Mouse (Mus musculus): ENCODE measurements around the gene Bok. TPM values are rescaled to one million over a fixed set of nuclear protein-coding genes. Genes with fewer than 3 reads are reported as not detected.

The Bok gene
- polyA plus RNA-seq, 1 experiment from 2014 or later = 48.2 TPM

GRCm38 (mm10) chr1:93667760-93668400 lies 17.6 kb upstream of the Bok start:
- H3K4me2 ChIP-seq = no peak overlapping the region
- WGBS = 29% methylated on average over 13 of the region's 13 CpGs
- H3K9ac ChIP-seq = no peak overlapping the region
- ATAC-seq (ENCODE audit: insufficient number of reproducible peaks, insufficient read depth, low FRiP score, low TSS enrichment, low read depth) = peak; percentile 40; the same call in 1 of the 2 replicates
- H3K4me3 ChIP-seq = no peak overlapping the region
- H3K27me3 ChIP-seq = no peaks in the 10 kb centered on the region
- H3K4me1 ChIP-seq = peaks cover 13% of the 10 kb centered on the region
- H3K36me3 ChIP-seq = no peaks in the 10 kb centered on the region
- no peak overlapping the region for H3K27ac ChIP-seq
- H3K9me3 ChIP-seq = no peaks in the 10 kb centered on the region

DNA sequence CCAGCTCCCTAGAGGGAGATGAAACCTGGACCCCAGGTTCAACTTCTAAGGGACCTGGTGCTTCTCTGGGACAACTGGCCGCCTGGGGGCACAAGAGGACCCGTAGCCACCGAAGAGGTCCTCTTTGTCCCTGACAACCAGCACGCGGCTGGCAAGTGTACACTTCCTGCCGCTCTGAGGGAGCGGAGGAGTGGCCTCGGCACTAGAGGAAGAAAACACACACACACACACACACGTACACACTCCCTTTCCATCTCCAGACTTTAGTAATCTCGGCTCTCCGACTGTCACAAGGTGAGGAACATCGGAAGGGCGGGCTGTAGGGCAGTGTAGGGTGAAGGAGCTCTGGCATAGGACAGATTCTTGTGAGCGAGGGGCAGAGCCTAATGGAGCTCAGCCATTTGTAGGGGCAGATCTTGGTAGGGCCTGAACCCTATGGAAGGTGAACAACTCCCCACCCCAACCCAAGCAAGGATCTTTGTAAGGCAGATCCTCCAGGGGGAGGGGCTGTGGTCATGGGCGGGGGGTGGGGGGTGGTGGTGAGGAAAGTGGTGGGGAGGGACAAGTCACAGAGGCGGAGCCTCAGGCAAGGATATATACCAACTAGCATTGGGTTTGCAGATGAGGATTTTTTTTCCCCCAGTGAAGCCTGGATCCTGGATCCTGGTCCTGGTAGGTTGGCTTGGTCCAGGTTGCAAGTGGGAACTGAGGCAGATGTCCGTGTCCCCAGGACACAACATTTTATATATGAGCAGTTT lies 16.5 kb upstream of the Bok start:
- Histone ChIP-seq H3K9ac (peak overlapping the region; percentile 62), H3K9me3 (no peaks in the 10 kb centered on the region), H3K36me3 (no peaks in the 10 kb centered on the region), H3K27me3 (no peaks in the 10 kb centered on the region), H3K4me2 (peak overlapping the region; percentile 62), H3K4me3 (peak overlapping the region; percentile 36), H3K4me1 (peaks cover 13% of the 10 kb centered on the region), H3K27ac (peak overlapping the region; percentile 13; the same call in 1 of the 2 replicates)
- ATAC-seq (ENCODE audit: insufficient number of reproducible peaks, insufficient read depth, low FRiP score, low TSS enrichment, low read depth) = peak; percentile 63; the same call in 1 of the 2 replicates
- 15% methylated on average over 17 of the region's 17 CpGs for WGBS

DNA sequence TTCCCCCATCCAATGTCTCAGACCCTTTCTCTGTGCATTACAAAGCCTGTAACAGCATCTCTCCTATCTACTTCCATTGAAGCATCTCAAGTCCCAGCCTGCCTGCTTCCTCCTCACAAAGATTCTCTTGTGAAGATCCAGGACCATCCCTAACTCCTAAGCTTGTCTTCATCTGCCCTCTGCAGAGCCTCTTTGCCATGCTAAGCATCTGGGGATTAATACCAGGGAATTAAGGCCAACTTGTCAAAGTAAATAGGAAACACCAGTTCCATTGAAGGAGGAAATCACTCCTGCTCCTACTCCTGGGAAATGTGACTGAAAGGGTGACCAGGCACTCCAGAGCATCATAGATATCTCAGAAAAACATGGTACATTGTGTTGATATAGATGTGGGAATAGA lies 15.5 kb upstream of the Bok start:
- no peak overlapping the region for H3K9ac ChIP-seq
- H3K27me3 ChIP-seq = no peaks in the 10 kb centered on the region
- no peak overlapping the region for H3K4me2 ChIP-seq
- H3K9me3 ChIP-seq = no peaks in the 10 kb centered on the region
- H3K27ac ChIP-seq = no peak overlapping the region
- H3K4me1 ChIP-seq = peaks cover 13% of the 10 kb centered on the region
- no peak for ATAC-seq (ENCODE audit: insufficient number of reproducible peaks, insufficient read depth, low FRiP score, low TSS enrichment, low read depth)
- no peaks in the 10 kb centered on the region for H3K36me3 ChIP-seq
- H3K4me3 ChIP-seq = no peak overlapping the region

DNA sequence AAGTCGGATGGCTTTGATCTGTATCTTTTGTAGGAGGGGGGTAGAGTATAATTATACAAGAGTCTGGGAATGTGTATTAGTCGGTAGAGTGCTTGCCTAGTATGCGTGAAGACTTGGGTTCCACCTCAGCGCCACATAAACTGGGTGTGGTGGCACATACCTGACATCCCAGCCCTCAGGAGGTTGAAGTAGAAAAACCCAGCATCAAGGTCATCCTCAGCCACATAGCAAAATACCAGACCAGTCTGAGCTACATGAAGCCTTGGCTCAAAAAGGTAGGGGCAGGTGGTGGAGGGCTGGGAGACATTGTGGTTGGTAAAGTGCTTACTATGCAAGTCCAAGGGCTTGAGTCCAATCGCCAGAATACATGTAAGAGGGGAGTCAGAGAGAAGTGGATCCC lies 12.8 kb upstream of the Bok start:
- peaks cover 13% of the 10 kb centered on the region for H3K4me1 ChIP-seq
- no peak overlapping the region for H3K4me2 ChIP-seq
- no peaks in the 10 kb centered on the region for H3K27me3 ChIP-seq
- H3K36me3 ChIP-seq = no peaks in the 10 kb centered on the region
- no peaks in the 10 kb centered on the region for H3K9me3 ChIP-seq
- ATAC-seq (ENCODE audit: insufficient number of reproducible peaks, insufficient read depth, low FRiP score, low TSS enrichment, low read depth) = no peak
- WGBS = 79% methylated on average over 5 of the region's 5 CpGs
- H3K27ac ChIP-seq = no peak overlapping the region
- H3K9ac ChIP-seq = no peak overlapping the region
- no peak overlapping the region for H3K4me3 ChIP-seq

DNA sequence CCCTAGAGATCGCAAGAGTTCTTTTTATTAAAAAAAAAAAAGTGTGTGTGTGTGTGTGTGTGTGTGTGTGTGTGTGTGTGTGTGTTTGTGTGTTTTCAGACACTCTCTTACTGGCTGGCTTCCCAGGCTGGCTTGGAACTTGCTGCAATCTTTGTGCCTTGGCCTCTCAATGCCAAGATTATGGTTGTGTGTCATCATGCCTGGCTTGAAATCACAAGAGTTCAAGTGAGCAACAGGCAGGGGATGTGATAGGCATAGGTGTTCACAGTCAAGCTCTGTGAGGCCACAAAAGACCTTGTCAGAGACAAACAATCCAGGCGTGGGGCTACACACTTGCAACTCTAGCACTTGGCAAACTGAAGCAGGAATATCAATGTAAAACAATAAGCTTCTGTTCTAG lies 7.1 kb upstream of the Bok start:
- no peaks in the 10 kb centered on the region for H3K4me1 ChIP-seq
- ATAC-seq (ENCODE audit: insufficient number of reproducible peaks, insufficient read depth, low FRiP score, low TSS enrichment, low read depth) = no peak
- H3K27ac ChIP-seq = no peak overlapping the region
- H3K9me3 ChIP-seq = no peaks in the 10 kb centered on the region; the same call in 1 of the 2 replicates
- no peaks in the 10 kb centered on the region for H3K27me3 ChIP-seq
- H3K4me2 ChIP-seq = no peak overlapping the region
- WGBS = 68% methylated on average over 2 of the region's 2 CpGs
- H3K36me3 ChIP-seq = no peaks in the 10 kb centered on the region
- no peak overlapping the region for H3K4me3 ChIP-seq
- no peak overlapping the region for H3K9ac ChIP-seq

DNA sequence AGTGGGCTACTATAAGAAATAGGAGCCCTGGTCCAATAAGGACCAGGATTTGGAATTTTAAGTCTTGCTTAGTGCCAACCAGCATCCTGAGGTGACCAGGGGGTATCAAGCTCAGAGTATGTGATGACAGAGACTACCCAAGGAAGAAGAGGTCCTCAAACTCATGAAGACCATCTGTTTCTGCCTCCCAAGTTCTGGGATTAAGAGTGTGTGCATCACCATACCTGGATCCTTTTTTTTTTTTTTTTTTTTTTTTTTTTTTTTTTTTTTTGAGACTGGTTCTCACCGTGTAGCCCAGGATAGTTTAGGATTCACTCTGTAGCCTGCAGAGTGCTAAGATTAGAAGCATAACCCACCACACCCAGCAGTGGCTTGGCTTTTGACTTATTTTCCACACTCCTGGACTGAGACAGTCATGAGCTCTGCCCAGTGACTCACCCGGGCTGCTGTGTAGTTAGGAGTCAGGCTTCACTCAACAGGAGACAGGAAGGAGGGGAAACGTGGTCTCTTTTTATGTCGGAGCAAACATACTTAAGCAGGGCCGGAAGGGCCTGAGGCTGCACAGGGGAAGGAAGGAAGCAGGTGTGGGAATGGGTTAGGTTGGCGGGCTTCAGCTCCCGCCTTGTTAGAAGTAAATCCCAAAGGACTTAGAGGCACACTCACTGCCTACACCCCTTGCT lies 5.4 kb upstream of the Bok start:
- Histone ChIP-seq H3K4me1 (peaks cover under 1% of the 10 kb centered on the region; the same call in 1 of the 2 replicates), H3K9me3 (no peaks in the 10 kb centered on the region; the same call in 1 of the 2 replicates), H3K36me3 (no peaks in the 10 kb centered on the region), H3K27ac (no peak overlapping the region), H3K9ac (no peak overlapping the region), H3K27me3 (no peaks in the 10 kb centered on the region), H3K4me2 (no peak overlapping the region), H3K4me3 (no peak overlapping the region)
- WGBS = 52% methylated on average over 7 of the region's 7 CpGs
- ATAC-seq (ENCODE audit: insufficient number of reproducible peaks, insufficient read depth, low FRiP score, low TSS enrichment, low read depth) = no peak

- 3% methylated on average over 51 of the region's 51 CpGs for WGBS
- H3K4me1 ChIP-seq = peaks cover 14% of the 10 kb centered on the region
- H3K27ac ChIP-seq = peak overlapping the region; percentile 55; the same call in 1 of the 2 replicates
- peak overlapping the region; percentile 79 for H3K9ac ChIP-seq
- no peaks in the 10 kb centered on the region for H3K36me3 ChIP-seq
- no peaks in the 10 kb centered on the region; the same call in 1 of the 2 replicates for H3K9me3 ChIP-seq
- H3K4me2 ChIP-seq = peak overlapping the region; percentile 96
- ATAC-seq (ENCODE audit: insufficient number of reproducible peaks, insufficient read depth, low FRiP score, low TSS enrichment, low read depth) = peak; percentile 81
- peak overlapping the region; percentile 61 for H3K4me3 ChIP-seq
- H3K27me3 ChIP-seq = peaks cover 3% of the 10 kb centered on the region; the same call in 1 of the 2 replicates
These were observed 943 bp downstream of the Bok start for GRCm38 (mm10) chr1:93686245-93686960.

DNA sequence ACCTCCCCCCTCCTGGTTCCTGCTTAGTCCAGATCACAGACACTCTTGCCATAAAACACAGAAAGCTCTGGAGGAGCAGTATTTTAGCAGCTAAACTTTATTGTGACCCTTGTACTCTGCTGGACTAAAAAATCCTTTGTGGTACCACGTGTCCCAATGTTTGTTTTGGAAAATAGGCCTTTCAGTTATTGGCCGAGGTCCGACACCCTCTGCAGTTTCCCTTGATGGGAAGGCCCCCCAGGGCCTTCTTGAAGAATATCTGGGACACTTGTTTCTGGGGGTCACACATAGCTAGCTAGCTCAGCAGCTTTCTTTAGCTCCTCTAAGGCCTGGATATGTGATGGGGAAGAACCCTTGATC lies 1.5 kb downstream of the Bok start:
- Histone ChIP-seq H3K27ac (peak overlapping the region; percentile 55; the same call in 1 of the 2 replicates), H3K27me3 (peaks cover 3% of the 10 kb centered on the region; the same call in 1 of the 2 replicates), H3K36me3 (no peaks in the 10 kb centered on the region), H3K9ac (peak overlapping the region; percentile 79), H3K4me1 (peaks cover 14% of the 10 kb centered on the region), H3K4me2 (peak overlapping the region; percentile 96), H3K4me3 (peak overlapping the region; percentile 61), H3K9me3 (no peaks in the 10 kb centered on the region; the same call in 1 of the 2 replicates)
- no peak for ATAC-seq (ENCODE audit: insufficient number of reproducible peaks, insufficient read depth, low FRiP score, low TSS enrichment, low read depth)
- 55% methylated on average over 3 of the region's 3 CpGs for WGBS

DNA sequence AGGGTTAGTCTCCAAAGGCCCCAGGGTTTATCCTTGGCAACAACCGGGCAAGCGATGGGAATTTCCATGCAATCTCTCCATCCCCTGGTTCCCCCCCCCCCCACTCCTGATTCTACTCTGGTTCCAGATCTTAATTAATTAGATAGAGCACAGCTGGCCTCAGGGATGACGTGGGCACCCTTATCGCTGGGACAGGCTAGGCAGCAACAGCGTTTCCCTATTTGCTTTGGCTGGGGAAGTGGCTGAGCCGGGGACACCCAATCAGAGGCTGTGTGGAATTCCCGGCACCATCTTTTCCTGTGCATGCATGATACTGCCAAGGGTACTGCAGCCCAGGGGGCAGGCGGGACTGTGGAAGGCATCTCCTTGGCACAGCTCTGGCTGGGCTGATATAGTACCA lies 2.7 kb downstream of the Bok start:
- ATAC-seq (ENCODE audit: insufficient number of reproducible peaks, insufficient read depth, low FRiP score, low TSS enrichment, low read depth) = no peak
- no peak overlapping the region for H3K27ac ChIP-seq
- H3K27me3 ChIP-seq = peaks cover 3% of the 10 kb centered on the region; the same call in 1 of the 2 replicates
- H3K4me2 ChIP-seq = no peak overlapping the region
- H3K4me1 ChIP-seq = peaks cover 14% of the 10 kb centered on the region
- H3K9me3 ChIP-seq = no peaks in the 10 kb centered on the region
- no peak overlapping the region for H3K4me3 ChIP-seq
- WGBS = 83% methylated on average over 8 of the region's 8 CpGs
- no peak overlapping the region for H3K9ac ChIP-seq
- no peaks in the 10 kb centered on the region for H3K36me3 ChIP-seq

DNA sequence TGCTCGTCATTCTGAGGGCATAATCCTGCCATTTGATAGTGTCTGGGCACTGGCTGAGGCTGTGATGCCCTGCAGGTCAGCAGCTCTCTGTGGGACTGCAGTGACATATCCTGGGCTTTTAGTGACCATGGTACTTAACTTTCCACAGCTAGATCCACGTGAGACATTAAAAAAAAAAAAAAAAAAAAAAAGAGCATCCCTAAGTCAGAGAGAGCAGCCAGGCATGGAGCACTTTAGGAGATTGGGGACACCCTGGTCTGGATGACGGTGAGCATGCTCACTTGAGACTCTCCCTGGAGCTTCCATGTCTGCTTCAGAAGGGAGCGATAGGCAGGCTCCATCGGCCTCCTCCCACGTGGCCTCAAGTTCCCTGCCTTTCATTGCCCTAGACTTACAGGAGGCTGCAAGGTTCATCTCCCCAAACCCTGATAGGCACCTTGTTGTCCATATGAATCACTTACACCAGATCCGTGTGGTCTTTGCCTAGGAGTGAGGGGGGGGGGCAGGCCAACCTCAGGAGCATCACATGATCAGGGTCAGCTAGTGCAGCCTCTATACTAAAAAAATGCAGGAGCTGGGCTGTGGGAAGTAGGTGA lies 4.5 kb downstream of the Bok start:
- Histone ChIP-seq H3K9me3 (no peaks in the 10 kb centered on the region), H3K27ac (no peak overlapping the region), H3K4me2 (no peak overlapping the region), H3K4me3 (no peak overlapping the region), H3K27me3 (peaks cover 3% of the 10 kb centered on the region; the same call in 1 of the 2 replicates), H3K36me3 (peaks cover 5% of the 10 kb centered on the region), H3K9ac (no peak overlapping the region), H3K4me1 (peaks cover 13% of the 10 kb centered on the region)
- ATAC-seq (ENCODE audit: insufficient number of reproducible peaks, insufficient read depth, low FRiP score, low TSS enrichment, low read depth) = no peak
- 85% methylated on average over 7 of the region's 7 CpGs for WGBS

DNA sequence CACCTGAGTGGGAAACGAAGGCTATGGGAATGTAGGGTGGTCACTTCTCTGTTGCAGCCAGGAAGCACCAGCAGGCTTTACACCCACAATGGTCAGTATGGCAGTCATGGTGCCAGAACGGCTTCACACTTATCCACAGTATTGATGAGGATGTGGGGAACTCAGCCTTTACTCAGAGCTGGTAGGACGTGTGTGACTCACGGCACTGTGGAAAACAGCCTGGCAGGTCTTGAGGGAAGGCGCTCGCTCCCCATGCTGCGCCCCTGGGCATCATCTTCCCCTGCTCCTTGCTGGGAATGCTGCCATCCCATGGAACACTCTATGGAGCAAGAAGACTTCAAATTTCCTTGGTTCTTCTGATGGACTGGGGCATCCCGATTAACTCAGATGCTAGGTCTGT lies 5.6 kb downstream of the Bok start:
- WGBS = 86% methylated on average over 8 of the region's 8 CpGs

More for the DNA sequence above, 5.6 kb downstream of the Bok start:
- no peak overlapping the region for H3K4me3 ChIP-seq
- no peak overlapping the region for H3K9ac ChIP-seq
- peaks cover 8% of the 10 kb centered on the region for H3K4me1 ChIP-seq
- no peaks in the 10 kb centered on the region for H3K9me3 ChIP-seq
- H3K27me3 ChIP-seq = peaks cover 3% of the 10 kb centered on the region; the same call in 1 of the 2 replicates
- peaks cover 16% of the 10 kb centered on the region for H3K36me3 ChIP-seq
- no peak for ATAC-seq (ENCODE audit: insufficient number of reproducible peaks, insufficient read depth, low FRiP score, low TSS enrichment, low read depth)
- no peak overlapping the region for H3K27ac ChIP-seq
- H3K4me2 ChIP-seq = no peak overlapping the region
